Mouse (Mus musculus) A20 (cell line): ENCODE measurements around the gene Tgfbr3.

Experiments
- DNase-seq: peaks from one replicate; pipeline ENCODE4 v3.0.0-alpha.2; 2011; ENCODE audit warnings: low read depth, low spot score

Gene Tgfbr3

DNA sequence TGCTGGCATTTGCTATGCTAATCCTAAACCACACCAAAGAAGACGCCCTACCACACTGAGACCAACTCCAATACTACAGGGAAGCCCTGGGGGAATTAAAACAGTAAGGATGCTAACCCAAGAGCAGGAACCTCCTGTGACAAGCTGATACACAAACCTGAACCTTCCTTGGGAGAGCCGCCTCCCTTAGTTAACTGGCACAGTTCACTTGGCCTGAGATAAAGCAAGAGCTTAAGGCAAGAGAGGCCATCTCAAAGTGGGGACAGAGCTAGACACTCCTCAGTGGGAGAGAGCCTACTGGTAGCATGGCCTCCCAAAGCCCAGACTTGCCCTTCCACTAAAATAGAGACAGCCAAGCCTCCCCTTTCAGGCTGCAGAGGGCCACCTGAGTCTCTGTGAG is 79.4 kb downstream of the Tgfbr3 start:
- no peak for DNase-seq

DNA sequence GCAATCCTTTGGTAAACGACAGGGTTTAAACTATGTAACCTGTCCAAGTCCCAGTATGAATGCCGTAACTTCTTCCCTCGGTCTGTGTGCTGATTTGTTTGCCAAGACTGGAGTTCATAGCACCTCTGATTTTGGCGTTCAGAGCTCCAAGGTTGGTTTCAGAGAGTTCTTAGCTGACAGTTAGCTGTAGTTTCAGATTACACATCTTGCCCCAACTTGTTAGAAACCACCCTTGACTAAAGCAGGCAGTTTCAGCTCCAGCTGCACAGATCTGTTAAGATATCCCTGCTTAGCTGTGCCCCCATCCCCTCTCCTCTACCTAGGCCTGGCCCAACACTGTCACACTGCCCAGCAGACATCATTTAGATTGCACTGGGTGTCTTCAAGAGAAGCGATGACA is 81.5 kb downstream of the Tgfbr3 start:
- no peak for DNase-seq

DNA sequence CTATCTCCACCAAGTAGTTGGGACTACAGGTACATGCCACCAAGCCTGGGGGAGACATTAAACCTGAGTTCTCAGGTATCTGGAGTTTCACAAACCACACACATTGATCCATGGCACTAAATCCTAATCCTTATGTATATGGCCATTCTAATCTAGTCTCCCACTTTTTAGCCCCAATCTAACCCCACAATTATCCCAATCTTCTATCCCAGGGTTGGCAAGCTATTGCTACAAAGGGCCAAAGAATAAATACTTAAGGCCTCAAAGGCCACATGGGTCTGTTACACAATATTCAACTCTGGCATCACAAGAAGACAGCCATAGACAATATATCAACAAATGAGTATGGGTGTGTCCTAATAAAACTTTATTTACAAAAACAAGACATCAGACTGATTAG is 85.1 kb downstream of the Tgfbr3 start:
- no peak for DNase-seq

DNA sequence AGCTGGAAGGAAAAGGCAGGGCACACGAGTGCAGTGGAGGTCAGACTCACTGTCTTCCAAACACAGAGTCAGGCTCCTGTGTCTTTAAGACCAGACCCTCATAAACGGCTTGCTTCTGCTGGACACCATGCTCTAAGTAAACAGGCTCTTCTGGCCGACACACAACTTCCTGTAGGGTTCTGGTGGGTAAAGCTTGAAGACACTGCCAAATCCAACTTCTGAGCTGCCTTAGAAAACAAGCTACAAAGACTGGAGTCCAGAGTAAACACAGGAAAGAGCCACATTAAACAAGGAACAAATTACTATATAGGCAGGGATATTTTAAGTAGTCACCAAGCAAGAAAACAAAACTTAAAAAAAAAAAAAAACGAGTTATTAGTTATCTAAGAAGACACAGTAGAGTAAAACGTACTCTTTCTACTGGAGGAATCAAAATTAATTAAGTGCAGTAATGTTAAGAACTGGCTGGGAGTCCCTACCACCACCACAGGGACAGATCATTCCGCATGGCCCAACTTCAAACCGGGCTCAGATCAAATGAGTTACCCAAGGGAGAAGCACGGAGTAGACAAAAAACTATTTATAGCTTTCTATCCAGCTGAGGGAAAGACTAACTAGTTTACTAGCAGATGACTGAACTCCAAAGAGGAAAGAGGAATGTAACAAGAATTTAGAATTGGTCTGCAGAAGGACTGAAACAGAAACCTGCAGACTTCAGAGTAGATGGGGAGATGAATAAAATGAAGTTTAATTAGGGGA is 86.4 kb downstream of the Tgfbr3 start:
- DNase-seq: no peak

DNA sequence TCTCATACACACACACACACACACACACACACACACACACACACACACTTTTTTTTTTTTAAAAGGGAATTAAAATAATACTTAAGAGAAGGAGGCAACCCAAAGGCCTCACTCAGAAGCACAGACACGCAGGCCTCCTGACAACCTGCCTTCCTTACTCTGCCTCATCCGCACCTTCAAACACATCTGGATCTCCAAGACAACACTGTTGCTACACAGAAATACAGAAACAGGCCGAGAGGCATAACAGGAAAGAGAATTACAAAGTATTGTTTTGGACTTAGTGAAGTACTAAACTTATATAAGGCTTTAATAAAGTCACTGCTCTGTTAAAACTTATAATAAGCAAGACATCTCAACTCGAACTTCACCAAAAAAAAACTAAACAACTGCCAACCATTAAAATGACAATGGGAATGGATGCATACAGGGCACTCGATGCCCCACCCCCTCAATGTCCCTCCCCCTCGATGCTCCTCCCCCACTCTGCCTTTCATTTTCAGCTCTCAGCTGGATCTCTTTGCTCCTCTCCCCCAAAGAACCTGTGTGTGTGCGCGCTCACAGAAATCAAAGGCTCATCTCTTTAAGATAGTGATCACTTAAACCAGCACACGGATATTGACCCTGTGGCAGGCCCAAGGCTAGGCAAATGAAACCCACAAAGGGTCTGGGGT is 87.8 kb downstream of the Tgfbr3 start:
- no peak for DNase-seq

DNA sequence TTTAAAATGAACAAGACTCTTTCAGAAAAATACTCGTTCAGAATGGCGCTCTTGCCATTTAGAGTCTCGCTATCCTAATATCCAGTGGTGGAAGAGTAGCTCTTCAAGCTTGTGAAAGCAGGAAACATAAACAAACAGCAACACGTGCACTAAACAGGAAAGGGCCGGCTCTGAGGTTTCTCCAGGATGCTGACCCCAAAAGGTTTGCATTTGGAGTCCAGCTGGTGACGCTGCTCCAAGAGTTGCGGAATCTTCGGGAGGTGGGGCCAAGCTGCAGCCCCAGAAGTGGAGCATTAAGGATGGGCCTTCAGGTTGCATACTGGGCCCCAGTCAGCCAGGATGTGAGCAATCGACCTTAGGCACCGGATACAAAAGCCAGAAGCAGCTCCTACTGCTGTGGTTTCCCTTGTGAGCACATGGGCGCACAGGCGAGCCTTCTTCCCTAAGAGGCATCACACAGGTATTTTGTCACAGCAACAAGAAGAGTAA is 88.5 kb downstream of the Tgfbr3 start:
- no peak for DNase-seq

DNA sequence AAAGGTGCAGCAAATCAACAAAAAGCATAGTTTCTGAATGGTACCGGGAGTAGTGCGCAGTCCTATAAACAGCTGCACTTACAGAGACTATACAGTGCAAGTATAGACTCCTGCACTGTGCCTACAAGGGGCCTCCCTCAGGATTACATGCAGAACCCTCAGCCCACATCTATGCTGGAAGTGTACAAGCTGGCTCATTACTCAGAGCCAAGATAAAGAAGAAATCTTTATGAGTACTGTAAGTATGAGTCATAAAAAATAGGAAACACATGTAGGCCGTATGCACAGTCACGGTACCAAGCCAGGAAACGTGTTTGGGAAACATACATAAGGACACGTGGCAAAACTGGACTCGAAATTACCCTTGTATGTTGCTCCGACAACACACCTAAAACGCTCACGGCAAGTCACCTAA is 89.2 kb downstream of the Tgfbr3 start:
- DNase-seq: no peak

DNA sequence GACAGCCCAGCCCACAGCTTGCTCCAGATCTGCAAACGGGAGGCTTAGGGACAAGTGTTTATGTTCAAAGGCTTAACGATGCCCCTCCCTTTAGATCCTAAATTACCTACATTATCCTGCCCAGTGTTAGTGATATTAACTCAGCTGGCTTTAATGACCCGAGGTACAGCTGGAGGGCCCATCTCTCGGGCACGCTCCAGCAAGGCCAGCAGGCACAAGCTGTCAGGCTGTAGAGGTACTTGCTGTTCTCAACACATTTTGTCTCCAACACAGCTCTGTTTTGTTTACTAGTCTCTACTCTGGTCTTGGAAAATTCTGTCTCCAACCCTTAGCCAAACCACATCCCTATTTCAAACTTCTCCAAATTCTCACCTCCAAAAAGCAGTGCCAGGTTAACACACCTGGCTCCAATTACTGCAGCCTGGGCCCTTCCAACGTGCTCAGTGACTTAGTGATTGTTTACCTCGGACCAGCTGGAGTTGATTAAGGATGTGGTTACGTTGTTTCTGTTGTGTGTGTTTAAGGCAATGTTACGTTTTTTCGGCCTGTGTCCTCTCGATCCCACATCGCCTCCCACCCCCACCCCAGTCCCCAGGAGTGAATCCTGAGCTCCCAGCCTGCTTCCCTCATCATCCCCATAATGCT is 93.6 kb downstream of the Tgfbr3 start:
- no peak for DNase-seq

DNA sequence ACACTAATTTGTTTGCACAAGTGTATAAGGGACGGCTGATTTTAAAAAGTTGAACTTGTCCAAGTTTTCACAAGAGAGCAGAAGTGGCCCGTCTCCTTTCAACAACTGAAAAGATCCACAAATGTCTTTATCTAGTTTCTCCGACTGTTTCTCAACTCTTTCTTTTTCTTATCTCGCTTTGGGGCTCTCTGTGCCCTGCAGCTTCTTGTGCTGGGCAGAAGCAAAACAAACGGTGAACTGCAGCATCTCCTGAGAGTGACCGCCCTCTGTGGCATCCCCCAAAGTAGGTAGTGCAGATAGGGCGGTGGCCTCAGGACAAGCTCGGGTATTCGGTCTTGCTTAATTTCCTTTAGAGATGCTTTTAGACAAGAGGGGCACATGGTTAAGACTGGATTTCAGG is 96.3 kb downstream of the Tgfbr3 start:
- DNase-seq: no peak

DNA sequence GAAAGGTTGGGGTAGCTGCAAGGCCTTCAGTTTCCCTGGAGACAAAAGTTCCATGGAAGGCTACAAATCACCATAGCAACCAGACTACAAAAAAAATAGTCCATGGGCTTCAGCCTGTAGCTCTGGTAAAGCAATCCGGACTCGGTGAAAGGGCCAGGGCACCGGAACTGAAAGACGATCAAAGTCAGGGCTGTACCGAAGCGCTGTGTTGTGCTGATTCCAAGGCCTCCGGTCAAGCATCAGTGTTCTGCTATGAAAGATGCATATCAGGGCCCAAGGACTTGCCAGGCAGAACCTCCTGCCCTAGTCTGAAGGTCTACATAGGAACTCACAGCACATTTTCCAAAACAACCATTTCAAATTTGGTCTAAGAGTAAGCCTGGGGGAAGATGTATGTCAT is 97.1 kb downstream of the Tgfbr3 start:
- DNase-seq: no peak

DNA sequence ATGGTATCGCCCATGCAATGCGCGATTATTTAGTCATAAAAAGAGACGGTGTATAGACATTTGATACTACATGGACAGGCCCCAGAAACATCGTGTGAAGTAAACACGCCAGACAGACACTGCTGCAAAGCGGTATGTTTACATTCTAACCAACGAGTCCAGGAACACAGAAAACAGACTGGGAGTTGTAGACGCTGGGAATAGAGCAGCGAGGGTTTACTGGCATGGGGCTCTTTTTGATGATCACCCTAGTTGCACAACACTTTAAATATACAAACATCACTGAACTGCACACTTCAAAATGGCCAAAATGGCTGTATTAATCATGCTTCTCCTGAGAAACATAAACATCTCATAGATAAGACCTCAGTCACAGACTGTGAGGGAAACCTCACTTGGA is 100.9 kb downstream of the Tgfbr3 start:
- DNase-seq: no peak

DNA sequence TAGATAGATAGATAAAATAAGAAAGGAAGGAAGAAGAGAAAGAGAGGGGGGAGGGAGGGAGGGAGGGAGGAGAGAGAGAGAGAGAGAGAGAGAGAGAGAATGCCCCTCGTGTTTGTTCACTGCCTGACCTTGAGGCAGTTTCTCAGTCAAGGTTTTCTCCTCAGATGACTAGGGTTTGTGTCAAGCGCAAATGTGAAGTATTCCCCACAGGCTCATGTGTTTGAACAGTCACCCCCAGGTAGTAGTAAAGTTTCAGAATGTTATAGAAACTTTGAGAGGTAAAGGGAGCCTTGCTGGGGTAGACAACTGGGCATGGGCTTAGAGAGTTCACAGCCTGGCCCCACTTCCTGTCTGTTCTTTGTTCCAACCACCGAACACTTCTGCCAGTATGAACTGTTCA is 103.2 kb downstream of the Tgfbr3 start:
- DNase-seq: no peak

DNA sequence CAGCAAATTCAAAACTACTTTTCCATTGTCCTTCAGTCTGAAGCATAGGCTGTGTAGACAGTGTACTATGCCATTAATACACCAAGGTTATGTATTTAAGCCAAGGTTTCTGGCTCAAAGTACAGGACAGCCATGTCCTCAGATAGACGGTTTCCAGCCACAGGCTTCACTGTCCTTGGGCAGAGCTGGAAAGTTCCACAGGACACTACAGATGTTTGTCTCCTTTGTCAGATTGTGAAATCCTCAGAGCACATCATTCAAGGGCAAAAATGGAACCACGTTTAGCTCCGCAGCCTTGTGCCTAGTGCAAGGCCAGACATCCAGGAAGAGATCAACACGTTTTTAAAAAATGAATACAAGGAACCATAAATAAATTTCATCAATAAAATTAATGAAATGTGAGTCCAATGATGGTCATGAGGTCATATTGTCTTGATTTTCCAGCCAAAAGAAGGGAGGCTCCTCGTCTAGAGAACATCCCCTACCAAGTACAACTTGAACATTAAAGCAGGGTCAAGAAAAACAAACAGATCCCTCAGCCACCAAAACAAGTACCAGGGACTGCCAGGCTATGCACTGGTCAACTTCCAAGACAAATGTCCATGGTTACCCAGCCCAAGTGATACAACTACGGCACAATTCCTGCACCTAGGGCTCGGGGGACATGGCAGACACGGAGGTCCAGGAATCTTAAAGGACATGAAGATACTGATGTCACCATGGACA is 105.1 kb downstream of the Tgfbr3 start:
- DNase-seq: no peak

DNA sequence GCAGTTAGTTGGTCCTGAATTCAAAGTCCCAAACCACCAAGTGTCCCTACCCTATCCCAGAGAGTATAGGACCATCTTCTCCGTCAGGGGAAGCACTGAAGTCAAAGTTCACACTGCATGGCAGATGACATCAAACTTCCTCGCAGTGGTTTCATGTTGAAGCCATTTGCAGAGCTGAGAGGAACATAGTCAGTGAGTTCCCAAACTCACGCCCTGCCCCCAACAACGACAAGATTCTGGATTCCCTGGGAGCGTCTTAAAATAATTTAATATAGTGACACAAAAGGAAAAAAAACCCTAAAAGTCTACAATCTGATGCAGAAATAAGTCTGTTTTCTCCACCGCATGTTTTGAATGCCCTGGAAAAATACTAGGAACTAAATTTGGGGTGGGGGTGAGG is 105.9 kb downstream of the Tgfbr3 start:
- no peak for DNase-seq

DNA sequence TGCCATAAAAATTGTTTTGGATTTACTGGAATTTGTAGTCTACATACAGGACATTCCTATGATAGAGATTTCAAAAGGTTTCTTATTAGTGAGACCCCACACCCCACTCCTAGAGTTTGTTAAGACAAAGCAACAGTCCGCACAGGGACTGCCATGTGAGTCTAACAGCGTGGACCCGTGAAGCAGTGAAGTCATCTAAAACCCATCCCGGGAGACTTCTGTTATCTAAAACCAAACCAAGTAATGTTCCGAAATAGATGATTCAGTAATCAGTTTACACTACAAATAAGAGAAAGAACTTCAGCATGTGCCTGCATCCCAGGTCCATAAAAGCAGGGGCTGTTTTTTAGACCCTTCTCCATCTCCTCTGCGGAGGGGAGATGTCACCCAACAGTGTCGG is 106.7 kb downstream of the Tgfbr3 start:
- DNase-seq: no peak

DNA sequence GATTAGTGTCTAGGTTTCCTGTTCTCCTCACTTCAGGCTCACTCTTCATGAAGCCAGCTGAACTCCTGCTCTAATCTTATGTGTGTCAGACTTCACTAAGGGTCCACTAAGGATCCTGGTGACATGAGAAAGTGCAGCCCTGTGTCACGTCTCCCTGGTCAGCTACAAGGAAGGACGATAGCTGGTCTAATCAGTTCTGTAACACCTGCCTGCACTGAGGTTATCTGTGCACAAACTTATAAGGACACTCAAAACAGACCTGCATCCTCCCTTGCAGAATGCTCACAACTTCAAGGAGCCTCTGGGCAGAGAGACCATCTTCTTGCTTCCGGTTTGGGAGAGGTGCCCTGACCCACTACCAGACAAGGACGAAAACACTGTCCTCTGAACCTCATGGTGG is 107.6 kb downstream of the Tgfbr3 start:
- no peak for DNase-seq

DNA sequence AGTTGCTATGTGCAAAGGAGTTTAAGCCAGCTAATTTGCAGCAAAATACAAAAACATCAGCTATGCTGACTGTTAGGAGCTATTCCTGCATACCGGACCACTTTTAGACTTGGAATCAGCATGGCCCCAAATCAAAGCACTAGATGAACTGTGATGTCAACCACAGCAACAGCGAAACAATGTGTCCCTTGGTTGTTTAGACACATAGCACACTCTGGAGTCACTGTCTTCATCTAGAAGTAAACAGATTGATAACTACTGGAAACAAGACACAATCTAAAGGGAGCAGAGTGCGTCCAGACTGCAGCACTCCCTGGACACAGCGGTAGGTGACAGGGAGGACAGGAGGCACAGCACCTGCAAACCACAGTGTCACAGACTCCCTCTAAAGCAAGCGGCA is 110.2 kb downstream of the Tgfbr3 start:
- DNase-seq: no peak

DNA sequence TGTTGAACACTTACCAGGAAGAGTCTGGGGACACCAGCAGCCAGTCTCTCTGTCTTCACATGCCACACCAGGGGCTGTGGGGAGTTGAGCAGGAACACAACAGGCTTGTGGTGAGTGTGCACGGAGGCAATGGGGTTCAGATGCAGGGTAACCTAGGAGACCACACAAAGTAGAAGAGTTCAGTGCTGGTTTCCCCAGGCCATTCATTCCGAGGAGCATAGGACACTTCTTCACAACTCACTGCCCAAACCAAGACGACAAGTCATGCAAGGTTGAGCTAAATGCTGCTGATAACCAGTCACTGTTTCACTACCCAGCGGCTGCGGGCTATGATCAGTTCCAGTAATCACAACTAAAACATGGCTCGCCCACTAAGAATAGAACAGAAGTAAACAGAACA is 111.6 kb downstream of the Tgfbr3 start:
- no peak for DNase-seq

DNA sequence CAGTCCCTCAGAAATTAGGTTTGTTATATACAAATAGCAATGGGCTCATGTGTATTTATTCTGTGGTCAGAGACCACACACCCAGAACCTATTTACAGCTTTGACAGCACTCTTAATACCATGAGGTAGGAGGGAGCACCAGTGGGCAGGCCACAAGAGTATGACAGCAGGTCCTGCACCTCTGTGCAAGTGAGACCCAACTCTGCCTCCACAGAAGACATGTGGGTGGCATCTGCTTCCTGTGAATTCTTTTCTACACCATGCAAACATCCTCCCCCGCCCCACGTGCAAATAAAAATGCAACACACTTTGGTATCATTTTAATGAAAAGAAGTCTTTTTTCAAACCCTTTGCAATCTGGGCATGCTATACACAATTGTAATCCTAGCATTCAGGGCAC is 112.2 kb downstream of the Tgfbr3 start:
- no peak for DNase-seq

DNA sequence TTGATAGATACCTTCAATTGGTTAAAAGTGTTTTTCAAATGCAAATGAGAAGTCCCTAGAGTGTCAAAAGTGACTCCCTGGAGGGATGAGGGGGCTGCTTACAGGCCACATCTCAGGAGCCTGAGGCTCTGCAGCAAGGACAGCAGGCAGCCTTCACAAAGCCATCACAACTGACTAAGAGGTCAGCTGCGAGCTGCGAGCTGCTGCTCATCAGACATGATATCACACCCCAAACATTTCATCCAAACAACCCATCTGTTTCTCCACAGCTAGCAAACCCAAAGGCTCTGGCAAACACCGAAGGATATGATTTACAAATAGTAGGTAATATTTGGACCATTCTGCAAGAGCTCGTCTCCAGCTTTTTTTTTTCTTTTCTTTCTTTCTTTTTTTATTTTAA is 112.6 kb downstream of the Tgfbr3 start:
- no peak for DNase-seq

DNA sequence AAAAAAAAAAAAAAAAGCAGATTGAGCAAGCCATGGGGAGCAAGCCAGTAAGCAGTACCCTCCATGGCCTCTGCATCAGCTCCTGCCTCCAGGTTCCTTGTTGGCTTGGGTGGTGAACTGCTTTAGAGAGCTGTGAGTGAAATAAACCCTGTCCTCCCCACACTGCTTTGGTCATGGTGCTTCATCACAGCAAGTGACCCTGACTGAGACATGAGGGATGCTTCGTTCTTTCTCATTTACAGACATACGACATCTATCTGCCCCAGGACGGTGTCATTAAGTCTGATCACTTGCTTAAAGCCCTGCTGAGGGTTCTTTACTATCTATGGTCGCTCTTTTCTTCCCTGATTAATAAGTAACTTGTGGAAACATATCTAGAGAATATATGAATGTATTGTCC is 113.2 kb downstream of the Tgfbr3 start:
- DNase-seq: no peak

DNA sequence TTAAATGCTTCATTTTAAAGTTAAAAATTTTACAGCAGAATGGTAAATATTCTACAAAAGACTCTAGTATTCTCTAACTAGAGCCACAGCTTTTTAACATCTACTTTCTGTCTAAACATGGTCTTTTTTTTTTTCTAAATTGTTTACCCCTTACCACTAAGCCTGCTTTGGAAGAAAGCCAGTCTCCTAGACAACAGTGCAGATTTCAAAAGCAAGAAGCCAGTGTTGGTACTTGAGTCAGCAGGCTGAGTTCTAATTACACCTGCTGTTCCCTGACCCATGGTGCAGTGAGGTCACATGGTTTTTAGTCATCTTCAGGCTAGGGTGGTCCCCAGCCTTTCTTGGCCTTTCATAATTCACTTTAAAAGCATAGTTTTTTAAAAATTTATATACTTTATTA is 115.2 kb downstream of the Tgfbr3 start:
- no peak for DNase-seq
